Mouse (Mus musculus) embryonic facial prominence, embryonic 13.5 days (tissue): ENCODE data around the gene Hapln2. TPM values are rescaled to one million over a fixed set of nuclear protein-coding genes. Genes with fewer than 3 reads are reported as not detected.

ENCODE experiments used
- ATAC-seq: fragments of 200-750 bp; cut with Nextera tagmentation; 2 replicates; pipeline ENCODE4 v1.8.0; 2017; ENCODE audit warnings: low read depth; ENCODE audit not compliant: insufficient number of reproducible peaks, insufficient read depth, low FRiP score, low TSS enrichment
- H3K27ac ChIP-seq: fragments of 300-500 bp; sonication (generic); 2 replicates; pipeline ENCODE4 v1.5.1; 2015; ENCODE audit warnings: moderate library complexity, mild to moderate bottlenecking, inconsistent platforms
- H3K27me3 ChIP-seq: fragments of 300-500 bp; sonication (generic); 2 replicates; pipeline ENCODE4 v1.6.1; 2015; ENCODE audit warnings: mild to moderate bottlenecking, inconsistent platforms
- H3K36me3 ChIP-seq: fragments of 300-500 bp; sonication (generic); 2 replicates; pipeline ENCODE4 v1.6.1; 2015; ENCODE audit warnings: mild to moderate bottlenecking, inconsistent platforms
- H3K4me1 ChIP-seq: fragments of 300-500 bp; sonication (generic); 2 replicates; pipeline ENCODE4 v1.6.1; 2015; ENCODE audit warnings: inconsistent platforms
- H3K4me2 ChIP-seq: fragments of 300-500 bp; sonication (generic); 2 replicates; pipeline ENCODE4 v1.6.1; 2015; ENCODE audit warnings: moderate library complexity, mild to moderate bottlenecking, inconsistent platforms
- H3K4me3 ChIP-seq: fragments of 300-500 bp; sonication (generic); 2 replicates; pipeline ENCODE4 v1.5.1; 2015; ENCODE audit warnings: mild to moderate bottlenecking, inconsistent platforms
- H3K9ac ChIP-seq: fragments of 300-500 bp; sonication (generic); 2 replicates; pipeline ENCODE4 v1.6.1; 2015; ENCODE audit warnings: mild to moderate bottlenecking, inconsistent platforms
- H3K9me3 ChIP-seq: fragments of 300-500 bp; sonication (generic); 2 replicates; pipeline ENCODE4 v1.6.1; 2016; ENCODE audit warnings: inconsistent platforms
- WGBS: fragments of 180-500 bp; shearing (Covaris S2); methylation state at CpG from one replicate; pipeline ENCODE4 v1.1.7; 2015; ENCODE audit warnings: mixed read lengths; 5-methylcytosine and 5-hydroxymethylcytosine counted together
- polyA plus RNA-seq: library from polyadenylated mRNA; unstranded; fragments of >200 nt; fragmentation: Nextera tagmentation; extraction: Ambion mirVana; gene quantifications from 2 replicates; pipeline ENCODE4 v1.2.1, GENCODE M21; 2015

Hapln2 gene
- polyA plus RNA-seq, 1 experiment from 2014 or later: 0.15 TPM

GRCm38 (mm10) chr3:88000816-88001595, 26.4 kb downstream of the Hapln2 start:
- WGBS: 8% methylated on average over 11 of the region's 11 CpGs
- Histone ChIP-seq H3K27ac (no peak overlapping the region), H3K27me3 (peaks cover 97% of the 10 kb centered on the region), H3K4me3 (peak overlapping the region; percentile 48), H3K4me1 (peaks cover 37% of the 10 kb centered on the region), H3K36me3 (no peaks in the 10 kb centered on the region), H3K4me2 (peak overlapping the region; percentile 88), H3K9ac (0 out of 2 replicates have a peak overlapping the region, but pooled peaks have one; percentile 57), H3K9me3 (no peaks in the 10 kb centered on the region)
- no peak for ATAC-seq

DNA sequence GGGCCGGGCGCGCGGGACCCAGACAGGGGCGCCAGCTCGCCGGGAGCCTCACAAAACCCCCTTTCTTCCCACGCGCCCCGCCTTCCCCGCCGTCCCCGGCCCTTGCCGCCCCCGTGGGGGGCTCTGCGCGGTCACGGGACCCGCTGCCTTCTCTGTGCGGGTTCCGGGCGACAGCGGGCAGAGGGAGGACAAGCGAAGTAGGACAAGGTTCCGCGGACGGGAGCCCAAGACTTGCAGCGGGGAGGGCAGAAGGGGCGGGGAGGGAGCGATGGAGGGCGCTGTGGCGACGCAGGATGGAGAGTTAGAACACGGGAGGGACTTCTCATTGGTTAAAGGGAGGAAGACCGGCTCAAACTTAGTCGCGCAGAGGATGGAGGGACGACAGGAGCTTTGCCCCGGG, 27.2 kb downstream of the Hapln2 start, which contains the start of gene Bcan:
TSS of gene Bcan (minus strand) at position 50 of the 400 bp plus-strand sequence.
- H3K9ac ChIP-seq: peak within 1 kb of the TSS; percentile 57

DNA sequence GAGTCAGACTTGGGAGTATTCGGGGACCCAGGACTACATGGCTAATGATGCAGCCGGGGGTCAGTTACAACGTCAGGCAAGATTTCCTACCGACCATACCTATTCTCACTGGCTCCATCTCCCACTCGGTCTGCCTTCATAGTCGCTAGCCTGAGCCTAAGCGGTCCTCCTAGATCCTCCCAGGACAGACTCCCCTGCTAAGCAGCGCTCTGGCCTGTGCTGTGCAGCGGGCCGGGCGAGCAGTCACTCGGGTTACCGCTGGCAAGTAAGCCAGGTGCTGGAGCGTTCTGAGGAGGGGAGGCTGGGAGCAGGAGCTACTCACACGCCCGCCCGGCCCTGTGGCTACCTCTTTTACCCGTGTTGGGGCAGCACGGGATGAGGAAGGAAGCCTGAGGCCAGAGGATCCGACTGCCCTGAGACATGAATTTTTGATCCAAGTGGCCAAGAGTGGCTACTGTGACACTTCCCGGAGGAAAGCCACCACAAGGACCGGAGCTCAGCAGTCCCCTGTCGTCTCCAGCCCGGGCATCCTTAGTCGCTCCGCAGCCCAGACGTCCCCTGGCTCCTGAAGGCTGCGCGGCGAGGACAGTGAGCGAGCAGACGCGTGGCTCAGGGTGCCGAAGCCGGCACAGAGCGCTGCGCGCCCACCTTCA, 28.0 kb downstream of the Hapln2 start:
- H3K27ac ChIP-seq: no peak overlapping the region
- peak overlapping the region; percentile 57 for H3K9ac ChIP-seq
- peak overlapping the region; percentile 88 for H3K4me2 ChIP-seq
- ATAC-seq: no peak
- no peaks in the 10 kb centered on the region for H3K36me3 ChIP-seq
- H3K9me3 ChIP-seq: no peaks in the 10 kb centered on the region
- WGBS: 1% methylated on average over 38 of the region's 38 CpGs
- peak overlapping the region; percentile 48 for H3K4me3 ChIP-seq
- H3K27me3 ChIP-seq: peaks cover 99% of the 10 kb centered on the region
- H3K4me1 ChIP-seq: peaks cover 37% of the 10 kb centered on the region

More for the DNA sequence above, 27.2 kb downstream of the Hapln2 start, which contains the start of gene Bcan:
- ATAC-seq: no peak
- peaks cover 37% of the 10 kb centered on the region for H3K4me1 ChIP-seq
- under 1% methylated on average over 39 of the region's 39 CpGs for WGBS
- peaks cover 98% of the 10 kb centered on the region for H3K27me3 ChIP-seq
- H3K27ac ChIP-seq: no peak within 1 kb of the TSS
- H3K9me3 ChIP-seq: no peaks in the 10 kb centered on the region
- H3K4me2 ChIP-seq: peak within 1 kb of the TSS; percentile 88
- no peaks in the 10 kb centered on the region for H3K36me3 ChIP-seq
- peak within 1 kb of the TSS; percentile 48 for H3K4me3 ChIP-seq

GRCm38 (mm10) chr3:87998747-87999146, 28.6 kb downstream of the Hapln2 start:
- H3K36me3 ChIP-seq: no peaks in the 10 kb centered on the region

DNA sequence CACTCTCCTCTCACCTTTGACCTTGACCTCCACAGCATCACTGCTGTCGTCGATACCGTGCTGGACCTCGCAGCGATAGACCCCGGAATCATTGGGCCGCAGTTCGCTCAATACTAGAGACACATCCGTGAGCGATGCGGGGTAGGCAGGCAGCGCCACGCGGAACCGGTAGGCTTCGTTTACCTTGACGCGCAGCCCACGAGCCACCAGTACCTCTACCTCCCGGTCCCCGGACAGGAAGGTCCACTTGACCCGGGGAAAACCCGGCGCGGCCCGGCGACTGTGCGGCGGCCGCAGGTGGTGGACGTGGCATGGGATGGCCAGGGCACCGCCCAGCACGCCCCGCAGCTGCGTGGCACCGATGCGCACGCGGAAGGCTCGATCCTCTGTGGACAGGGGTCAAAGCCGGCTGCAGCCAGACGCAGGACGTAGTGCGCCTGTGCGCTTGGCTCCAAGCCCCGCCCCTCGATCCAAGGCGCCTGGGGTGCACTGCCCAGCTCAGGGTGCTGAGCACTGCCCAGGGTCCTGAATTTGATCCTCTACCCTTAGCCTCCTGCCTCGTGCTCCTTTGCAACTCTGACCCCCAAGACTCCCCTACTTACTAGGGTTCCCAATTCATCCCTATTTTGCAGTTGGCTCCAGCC, 30.3 kb downstream of the Hapln2 start:
- peaks cover 32% of the 10 kb centered on the region for H3K4me1 ChIP-seq
- peak overlapping the region; percentile 40 for H3K4me3 ChIP-seq

More at GRCm38 (mm10) chr3:87998747-87999146, 28.6 kb downstream of the Hapln2 start:
- no peak for ATAC-seq
- Histone ChIP-seq H3K9me3 (no peaks in the 10 kb centered on the region), H3K4me1 (peaks cover 37% of the 10 kb centered on the region), H3K4me3 (no peak overlapping the region), H3K4me2 (no peak overlapping the region), H3K27ac (no peak overlapping the region), H3K9ac (no peak overlapping the region), H3K27me3 (peaks cover 100% of the 10 kb centered on the region)
- 2% methylated on average over 5 of the region's 7 CpGs for WGBS

DNA sequence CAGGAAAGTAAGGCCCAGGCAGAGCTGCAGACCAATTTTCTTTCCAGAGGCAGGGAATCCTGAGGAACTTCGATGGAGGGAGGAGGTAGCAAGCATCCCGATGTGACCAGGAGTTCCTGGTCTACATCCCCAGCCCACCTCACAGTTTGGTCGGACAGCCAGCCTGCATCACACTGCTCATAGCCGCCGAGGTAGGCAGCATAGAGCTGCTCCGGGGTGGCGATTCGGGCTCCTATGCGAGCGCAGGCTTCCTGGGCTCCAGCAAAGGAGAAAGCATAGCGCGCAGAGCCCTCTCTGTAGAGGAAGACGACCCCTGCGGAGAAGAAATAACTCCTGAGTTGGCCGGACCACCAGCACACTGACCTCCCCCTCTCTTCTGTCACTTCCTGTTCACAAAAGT, 31.0 kb downstream of the Hapln2 start:
- no peak for ATAC-seq
- Histone ChIP-seq H3K27ac (no peak overlapping the region), H3K9ac (no peak overlapping the region), H3K9me3 (no peaks in the 10 kb centered on the region), H3K4me1 (peaks cover 32% of the 10 kb centered on the region), H3K36me3 (no peaks in the 10 kb centered on the region), H3K4me2 (peak overlapping the region; percentile 59), H3K4me3 (peak overlapping the region; percentile 40; the same call in 1 of the 2 replicates), H3K27me3 (peaks cover 99% of the 10 kb centered on the region)
- 1% methylated on average over 15 of the region's 15 CpGs for WGBS

More for the DNA sequence above, 30.3 kb downstream of the Hapln2 start:
- ATAC-seq: no peak
- WGBS: under 1% methylated on average over 44 of the region's 49 CpGs
- Histone ChIP-seq H3K4me2 (peak overlapping the region; percentile 59), H3K9ac (peak overlapping the region; percentile 49; the same call in 1 of the 2 replicates), H3K9me3 (no peaks in the 10 kb centered on the region), H3K27ac (no peak overlapping the region), H3K36me3 (no peaks in the 10 kb centered on the region), H3K27me3 (peaks cover 99% of the 10 kb centered on the region)

GRCm38 (mm10) chr3:87995331-87995730, 32.1 kb downstream of the Hapln2 start:
- no peaks in the 10 kb centered on the region for H3K36me3 ChIP-seq
- peaks cover 27% of the 10 kb centered on the region for H3K4me1 ChIP-seq
- H3K27me3 ChIP-seq: peaks cover 99% of the 10 kb centered on the region
- ATAC-seq: no peak
- H3K9me3 ChIP-seq: no peaks in the 10 kb centered on the region
- WGBS: 22% methylated on average over 11 of the region's 11 CpGs
- no peak overlapping the region for H3K4me2 ChIP-seq
- H3K27ac ChIP-seq: no peak overlapping the region
- no peak overlapping the region for H3K9ac ChIP-seq
- no peak overlapping the region for H3K4me3 ChIP-seq

DNA sequence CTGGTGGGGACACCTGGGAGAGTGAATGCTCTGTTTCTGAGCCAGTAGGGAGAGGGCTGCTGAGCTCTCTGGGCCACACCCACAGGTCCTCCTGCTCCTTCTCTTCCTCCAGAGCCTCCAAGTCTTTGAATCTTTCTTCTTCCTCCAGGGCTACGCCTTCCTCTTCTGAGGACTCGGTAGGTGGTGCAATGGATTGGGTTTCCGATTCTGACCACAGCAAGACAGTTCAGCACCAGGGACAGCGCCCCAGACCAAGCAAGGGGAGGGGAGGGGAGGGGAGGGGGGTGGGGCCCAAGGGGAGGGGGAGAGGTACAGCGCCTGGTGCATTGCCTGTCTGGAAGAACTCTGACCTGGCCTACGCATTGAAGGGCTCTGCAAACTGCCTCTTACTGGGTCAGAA, 33.9 kb downstream of the Hapln2 start:
- Histone ChIP-seq H3K9ac (no peak overlapping the region), H3K27me3 (peaks cover 99% of the 10 kb centered on the region), H3K36me3 (no peaks in the 10 kb centered on the region), H3K27ac (no peak overlapping the region), H3K4me2 (no peak overlapping the region), H3K4me1 (peaks cover 16% of the 10 kb centered on the region), H3K9me3 (no peaks in the 10 kb centered on the region), H3K4me3 (no peak overlapping the region)
- WGBS: 0% methylated on average over 5 of the region's 6 CpGs
- no peak for ATAC-seq

DNA sequence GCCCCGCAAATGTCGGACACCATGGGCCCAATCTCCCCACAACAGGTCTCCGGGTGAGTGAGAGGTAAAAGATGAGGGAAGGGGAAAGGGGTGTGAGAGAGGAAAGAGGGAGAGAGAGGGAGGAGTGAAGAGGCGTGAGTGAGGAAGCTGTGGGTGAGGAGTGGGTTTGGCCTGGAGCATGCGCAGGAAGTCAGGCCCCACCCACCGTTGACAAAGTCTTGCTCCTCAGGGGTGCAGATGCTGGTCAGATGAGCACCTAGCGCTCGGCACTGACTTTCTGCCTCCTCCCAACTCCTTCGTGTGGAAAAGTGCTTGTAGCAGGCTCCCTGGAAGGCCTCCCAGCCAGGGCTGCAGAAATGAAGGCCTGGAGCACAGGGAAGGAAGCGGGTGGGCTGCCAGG, 37.4 kb downstream of the Hapln2 start:
- 26% methylated on average over 10 of the region's 10 CpGs for WGBS
- no peak overlapping the region for H3K27ac ChIP-seq
- peak overlapping the region; percentile 27; the same call in 1 of the 2 replicates for H3K9ac ChIP-seq
- H3K4me3 ChIP-seq: no peak overlapping the region
- no peak overlapping the region for H3K4me2 ChIP-seq
- no peaks in the 10 kb centered on the region for H3K9me3 ChIP-seq
- no peak for ATAC-seq
- H3K4me1 ChIP-seq: peaks cover 36% of the 10 kb centered on the region
- peaks cover 74% of the 10 kb centered on the region for H3K27me3 ChIP-seq
- no peaks in the 10 kb centered on the region for H3K36me3 ChIP-seq

DNA sequence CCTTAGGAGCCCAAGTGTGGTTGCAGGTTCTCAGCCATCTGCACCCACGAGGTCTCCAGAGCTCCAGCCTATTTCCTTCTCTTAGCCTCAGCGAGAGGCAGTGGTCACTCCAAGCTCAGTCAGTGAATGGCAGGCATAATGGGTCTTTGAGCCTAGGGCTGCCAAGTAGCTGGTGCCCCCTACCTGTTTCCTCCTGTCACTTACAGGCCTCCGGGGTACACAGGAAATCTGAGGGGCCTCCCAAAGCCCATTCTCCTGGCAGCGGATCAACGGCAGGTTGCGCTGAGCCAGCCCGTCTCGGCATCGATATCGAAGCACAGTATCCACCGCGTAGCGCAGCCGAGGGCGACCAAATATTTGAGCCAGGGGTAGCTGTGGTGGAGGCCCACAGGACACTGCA, 39.3 kb downstream of the Hapln2 start:
- Histone ChIP-seq H3K4me2 (peak overlapping the region; percentile 89), H3K36me3 (no peaks in the 10 kb centered on the region), H3K9me3 (no peaks in the 10 kb centered on the region), H3K4me1 (peaks cover 49% of the 10 kb centered on the region), H3K9ac (peak overlapping the region; percentile 69), H3K4me3 (peak overlapping the region; percentile 47), H3K27me3 (peaks cover 56% of the 10 kb centered on the region), H3K27ac (no peak overlapping the region)
- no peak for ATAC-seq
- WGBS: 2% methylated on average over 15 of the region's 15 CpGs

- peak overlapping the region; percentile 47 for H3K4me3 ChIP-seq
- no peaks in the 10 kb centered on the region for H3K9me3 ChIP-seq
- peaks cover 51% of the 10 kb centered on the region for H3K27me3 ChIP-seq
- H3K27ac ChIP-seq: peak overlapping the region; percentile 57
- no peaks in the 10 kb centered on the region for H3K36me3 ChIP-seq
- H3K9ac ChIP-seq: peak overlapping the region; percentile 69
- peak overlapping the region; percentile 89 for H3K4me2 ChIP-seq
- WGBS: 0% methylated on average over 15 of the region's 15 CpGs
- peak; percentile 11; the same call in 1 of the 2 replicates for ATAC-seq
- peaks cover 54% of the 10 kb centered on the region for H3K4me1 ChIP-seq
Observed at GRCm38 (mm10) chr3:87987633-87988032, 39.8 kb downstream of the Hapln2 start.
